Mouse (Mus musculus): ENCODE results near the gene Scn3a. TPM values are rescaled to one million over a fixed set of nuclear protein-coding genes. Genes with fewer than 3 reads are reported as not detected.

Gene Scn3a
- polyA plus RNA-seq (2012; ENCODE audit: insufficient read depth, insufficient read length, missing spikeins) = 1.1 TPM in 1 of 2 replicates, not detected in the other

GRCm38 (mm10) chr2:65566793-65567787, at the start of gene Scn3a:
Gene Scn3a, minus strand, starts transcription at chr2:65567627.
- Histone ChIP-seq H3K4me1 (ENCODE audit: control insufficient read depth, insufficient read depth, insufficient read length, low read length) (no peaks in the 10 kb centered on the region), H3K4me3 (ENCODE audit: insufficient read depth, low read depth, low read length) (no peak within 1 kb of the TSS), H3K27ac (replicated peaks; ENCODE audit: low read depth, low read length) (no peak within 1 kb of the TSS)

- no peak overlapping the region for H3K4me3 ChIP-seq (ENCODE audit: insufficient read depth, low read depth, low read length)
- no peaks in the 10 kb centered on the region for H3K4me1 ChIP-seq (ENCODE audit: control insufficient read depth, insufficient read depth, insufficient read length, low read length)
- no peak overlapping the region for H3K27ac ChIP-seq (replicated peaks; ENCODE audit: low read depth, low read length)
Measured at GRCm38 (mm10) chr2:65611887-65612286, 44.5 kb upstream of the Scn3a start.

- Histone ChIP-seq H3K27ac (replicated peaks; ENCODE audit: low read depth, low read length) (no peak overlapping the region), H3K4me3 (ENCODE audit: insufficient read depth, low read depth, low read length) (no peak overlapping the region), H3K4me1 (ENCODE audit: control insufficient read depth, insufficient read depth, insufficient read length, low read length) (no peaks in the 10 kb centered on the region)
Measured at GRCm38 (mm10) chr2:65607813-65608212, 40.4 kb upstream of the Scn3a start.

GRCm38 (mm10) chr2:65587679-65588078, 20.3 kb upstream of the Scn3a start:
- Histone ChIP-seq H3K4me3 (ENCODE audit: insufficient read depth, low read depth, low read length) (no peak overlapping the region), H3K4me1 (ENCODE audit: control insufficient read depth, insufficient read depth, insufficient read length, low read length) (no peaks in the 10 kb centered on the region)

GRCm38 (mm10) chr2:65567925-65568324, 498 bp upstream of the Scn3a start:
- no peak overlapping the region for H3K4me3 ChIP-seq (ENCODE audit: insufficient read depth, low read depth, low read length)
- H3K4me1 ChIP-seq (ENCODE audit: control insufficient read depth, insufficient read depth, insufficient read length, low read length) = no peaks in the 10 kb centered on the region
- H3K27ac ChIP-seq (replicated peaks; ENCODE audit: low read depth, low read length) = no peak overlapping the region

More at GRCm38 (mm10) chr2:65587679-65588078, 20.3 kb upstream of the Scn3a start:
- H3K27ac ChIP-seq (replicated peaks; ENCODE audit: low read depth, low read length) = no peak overlapping the region

- no peak overlapping the region for H3K27ac ChIP-seq (replicated peaks; ENCODE audit: low read depth, low read length)
- no peaks in the 10 kb centered on the region for H3K4me1 ChIP-seq (ENCODE audit: control insufficient read depth, insufficient read depth, insufficient read length, low read length)
- no peak overlapping the region for H3K4me3 ChIP-seq (ENCODE audit: insufficient read depth, low read depth, low read length)
Measured at GRCm38 (mm10) chr2:65563898-65564297, 3.5 kb downstream of the Scn3a start.

GRCm38 (mm10) chr2:65557719-65558118, 9.7 kb downstream of the Scn3a start:
- no peak overlapping the region for H3K27ac ChIP-seq (replicated peaks; ENCODE audit: low read depth, low read length)
- no peak overlapping the region for H3K4me3 ChIP-seq (ENCODE audit: insufficient read depth, low read depth, low read length)
- H3K4me1 ChIP-seq (ENCODE audit: control insufficient read depth, insufficient read depth, insufficient read length, low read length) = no peaks in the 10 kb centered on the region

- Histone ChIP-seq H3K4me1 (ENCODE audit: control insufficient read depth, insufficient read depth, insufficient read length, low read length) (no peaks in the 10 kb centered on the region), H3K4me3 (ENCODE audit: insufficient read depth, low read depth, low read length) (no peak overlapping the region), H3K27ac (replicated peaks; ENCODE audit: low read depth, low read length) (no peak overlapping the region)
Measured at GRCm38 (mm10) chr2:65554662-65555061, 12.8 kb downstream of the Scn3a start.

GRCm38 (mm10) chr2:65553473-65553872, 14.0 kb downstream of the Scn3a start:
- no peak overlapping the region for H3K27ac ChIP-seq (replicated peaks; ENCODE audit: low read depth, low read length)
- no peaks in the 10 kb centered on the region for H3K4me1 ChIP-seq (ENCODE audit: control insufficient read depth, insufficient read depth, insufficient read length, low read length)
- no peak overlapping the region for H3K4me3 ChIP-seq (ENCODE audit: insufficient read depth, low read depth, low read length)

- Histone ChIP-seq H3K4me3 (ENCODE audit: insufficient read depth, low read depth, low read length) (no peak overlapping the region), H3K27ac (replicated peaks; ENCODE audit: low read depth, low read length) (no peak overlapping the region)
Measured at GRCm38 (mm10) chr2:65552727-65553126, 14.7 kb downstream of the Scn3a start.

GRCm38 (mm10) chr2:65552222-65552621, 15.2 kb downstream of the Scn3a start:
- Histone ChIP-seq H3K27ac (replicated peaks; ENCODE audit: low read depth, low read length) (no peak overlapping the region), H3K4me1 (ENCODE audit: control insufficient read depth, insufficient read depth, insufficient read length, low read length) (no peaks in the 10 kb centered on the region), H3K4me3 (ENCODE audit: insufficient read depth, low read depth, low read length) (no peak overlapping the region)

More at GRCm38 (mm10) chr2:65552727-65553126, 14.7 kb downstream of the Scn3a start:
- H3K4me1 ChIP-seq (ENCODE audit: control insufficient read depth, insufficient read depth, insufficient read length, low read length) = no peaks in the 10 kb centered on the region

- H3K4me1 ChIP-seq (ENCODE audit: control insufficient read depth, insufficient read depth, insufficient read length, low read length) = no peaks in the 10 kb centered on the region
- H3K4me3 ChIP-seq (ENCODE audit: insufficient read depth, low read depth, low read length) = no peak overlapping the region
- no peak overlapping the region for H3K27ac ChIP-seq (replicated peaks; ENCODE audit: low read depth, low read length)
Measured at GRCm38 (mm10) chr2:65551736-65552135, 15.7 kb downstream of the Scn3a start.

- no peaks in the 10 kb centered on the region for H3K4me1 ChIP-seq (ENCODE audit: control insufficient read depth, insufficient read depth, insufficient read length, low read length)
- H3K27ac ChIP-seq (replicated peaks; ENCODE audit: low read depth, low read length) = no peak overlapping the region
- no peak overlapping the region for H3K4me3 ChIP-seq (ENCODE audit: insufficient read depth, low read depth, low read length)
Measured at GRCm38 (mm10) chr2:65550564-65550963, 16.9 kb downstream of the Scn3a start.

GRCm38 (mm10) chr2:65548665-65549064, 18.8 kb downstream of the Scn3a start:
- Histone ChIP-seq H3K4me3 (ENCODE audit: insufficient read depth, low read depth, low read length) (no peak overlapping the region), H3K27ac (replicated peaks; ENCODE audit: low read depth, low read length) (no peak overlapping the region), H3K4me1 (ENCODE audit: control insufficient read depth, insufficient read depth, insufficient read length, low read length) (no peaks in the 10 kb centered on the region)

GRCm38 (mm10) chr2:65547341-65547740, 20.1 kb downstream of the Scn3a start:
- H3K4me3 ChIP-seq (ENCODE audit: insufficient read depth, low read depth, low read length) = no peak overlapping the region
- no peaks in the 10 kb centered on the region for H3K4me1 ChIP-seq (ENCODE audit: control insufficient read depth, insufficient read depth, insufficient read length, low read length)
- H3K27ac ChIP-seq (replicated peaks; ENCODE audit: low read depth, low read length) = no peak overlapping the region

Measured in brown adipose tissue, adult 24 weeks (tissue).